ENCODE assay signal across 8 mouse cellular contexts in genomic region chr9:26519581-26520501, GRCm38 (mm10).
DNase-seq lines count a peak whose midpoint lies in the region; ATAC-seq and TF ChIP-seq lines count a peak whose summit lies in the region.

No protein-coding gene starts in this region.

- no peak overlapping the region for H3K4me3 ChIP-seq in embryonic fibroblast, embryonic 13.5 days (ENCODE audit: insufficient read depth, low read length)
- no peak overlapping the region for H3K4me3 ChIP-seq in hindbrain, embryonic 16.5 days (ENCODE audit: low read length)
- no peak overlapping the region for H3K4me3 ChIP-seq in stomach, postnatal 0 days (ENCODE audit: low read depth, low read length)
- no peak overlapping the region for H3K4me3 ChIP-seq in intestine, postnatal 0 days (ENCODE audit: low read depth, low read length)

- peak; percentile 74 for ATAC-seq in hindbrain, embryonic 16.5 days
- ATAC-seq in stomach, postnatal 0 days (ENCODE audit: low FRiP score, low TSS enrichment): no peak
- no peak for ATAC-seq in intestine, postnatal 0 days

- DNase-seq in adrenal gland, adult 2 months: peak; percentile 17
- no peak for DNase-seq in adrenal gland, postnatal 25 days
- DNase-seq in 3T3-L1 (ENCODE audit: low read depth, low spot score): peak; percentile 20
- DNase-seq in mesoderm, embryonic 11.5 days (ENCODE audit: low read depth, low spot score): peak; percentile 25
- DNase-seq in stomach, postnatal 0 days (ENCODE audit: low spot score): peak; percentile 15

- no peaks in the 10 kb centered on the region for H3K36me3 ChIP-seq in hindbrain, embryonic 16.5 days (ENCODE audit: control insufficient read depth, insufficient read depth, low read length)
- H3K36me3 ChIP-seq in stomach, postnatal 0 days (ENCODE audit: control insufficient read depth, insufficient read depth, low read length): no peaks in the 10 kb centered on the region
- H3K36me3 ChIP-seq in intestine, postnatal 0 days (ENCODE audit: control insufficient read depth, insufficient read depth): no peaks in the 10 kb centered on the region

- TF ChIP-seq EP300 in stomach, postnatal 0 days (optimal IDR thresholded peaks at IDR 0.05): no peak

- no peak overlapping the region for H3K4me2 ChIP-seq in hindbrain, embryonic 16.5 days (ENCODE audit: low read length)
- no peak overlapping the region for H3K4me2 ChIP-seq in stomach, postnatal 0 days (replicated peaks; ENCODE audit: low read depth)
- H3K4me2 ChIP-seq in intestine, postnatal 0 days (replicated peaks; ENCODE audit: low read depth): no peak overlapping the region

- TF ChIP-seq POLR2A in embryonic fibroblast, embryonic 13.5 days (IDR thresholded peaks at IDR 0.05; ENCODE audit: low read depth, low read length): no peak

- peaks cover 10% of the 10 kb centered on the region for H3K4me1 ChIP-seq in embryonic fibroblast, embryonic 13.5 days (ENCODE audit: control insufficient read depth, insufficient read depth, low read length)
- peaks cover 7% of the 10 kb centered on the region for H3K4me1 ChIP-seq in hindbrain, embryonic 16.5 days (ENCODE audit: control insufficient read depth, insufficient read depth, low read depth, low read length)
- H3K4me1 ChIP-seq in stomach, postnatal 0 days (replicated peaks; ENCODE audit: control insufficient read depth, insufficient read depth): no peaks in the 10 kb centered on the region
- no peaks in the 10 kb centered on the region for H3K4me1 ChIP-seq in intestine, postnatal 0 days (replicated peaks; ENCODE audit: control insufficient read depth, insufficient read depth, low read length)

- no peaks in the 10 kb centered on the region for H3K9me3 ChIP-seq in hindbrain, embryonic 16.5 days (ENCODE audit: control insufficient read depth, low read length)
- no peaks in the 10 kb centered on the region for H3K9me3 ChIP-seq in stomach, postnatal 0 days (ENCODE audit: control insufficient read depth, low read length)
- H3K9me3 ChIP-seq in intestine, postnatal 0 days (ENCODE audit: control insufficient read depth): no peaks in the 10 kb centered on the region

- peak overlapping the region; percentile 54 for H3K27ac ChIP-seq in embryonic fibroblast, embryonic 13.5 days (ENCODE audit: insufficient read depth, low read length)
- H3K27ac ChIP-seq in hindbrain, embryonic 16.5 days (ENCODE audit: low read depth, low read length): peak overlapping the region; percentile 46
- H3K27ac ChIP-seq in stomach, postnatal 0 days (replicated peaks): no peak overlapping the region
- no peak overlapping the region for H3K27ac ChIP-seq in intestine, postnatal 0 days (ENCODE audit: low read depth, low read length)

- 27% methylated on average over 5 of the region's 5 CpGs for WGBS in hindbrain, embryonic 16.5 days
- 45% methylated on average over 5 of the region's 5 CpGs for WGBS in stomach, postnatal 0 days
- WGBS in intestine, postnatal 0 days: 64% methylated on average over 5 of the region's 5 CpGs

- no peaks in the 10 kb centered on the region for H3K27me3 ChIP-seq in hindbrain, embryonic 16.5 days (replicated peaks; ENCODE audit: control insufficient read depth, insufficient read depth, low read length)
- H3K27me3 ChIP-seq in stomach, postnatal 0 days (ENCODE audit: control insufficient read depth, insufficient read depth, low read length): no peaks in the 10 kb centered on the region
- H3K27me3 ChIP-seq in intestine, postnatal 0 days (replicated peaks; ENCODE audit: control insufficient read depth, insufficient read depth, low read length): no peaks in the 10 kb centered on the region

- TF ChIP-seq CTCF in embryonic fibroblast, embryonic 13.5 days (IDR thresholded peaks at IDR 0.05; ENCODE audit: borderline replicate concordance, insufficient read depth, low read length): no peak
- no peak for TF ChIP-seq CTCF in stomach, postnatal 0 days (IDR thresholded peaks at IDR 0.05; ENCODE audit: low read depth)
- no peak for TF ChIP-seq CTCF in intestine, postnatal 0 days (IDR thresholded peaks at IDR 0.05; ENCODE audit: low read depth)

- no peak overlapping the region for H3K9ac ChIP-seq in hindbrain, embryonic 16.5 days (ENCODE audit: low read depth, low read length)
- H3K9ac ChIP-seq in stomach, postnatal 0 days (ENCODE audit: low read length): no peak overlapping the region
- no peak overlapping the region for H3K9ac ChIP-seq in intestine, postnatal 0 days (ENCODE audit: low read depth, low read length)

Comparison
In these comparisons a context has a peak if more than half of its experiments do, and no peak if none do; other contexts are left out.
1. H3K27ac ChIP-seq: peak in embryonic fibroblast, embryonic 13.5 days (single experiment) and hindbrain, embryonic 16.5 days (single experiment); none in stomach, postnatal 0 days (single experiment) and intestine, postnatal 0 days (single experiment).